Mouse (Mus musculus): Measurements from ENCODE around the gene Bzw1.

Bzw1 gene

DNA sequence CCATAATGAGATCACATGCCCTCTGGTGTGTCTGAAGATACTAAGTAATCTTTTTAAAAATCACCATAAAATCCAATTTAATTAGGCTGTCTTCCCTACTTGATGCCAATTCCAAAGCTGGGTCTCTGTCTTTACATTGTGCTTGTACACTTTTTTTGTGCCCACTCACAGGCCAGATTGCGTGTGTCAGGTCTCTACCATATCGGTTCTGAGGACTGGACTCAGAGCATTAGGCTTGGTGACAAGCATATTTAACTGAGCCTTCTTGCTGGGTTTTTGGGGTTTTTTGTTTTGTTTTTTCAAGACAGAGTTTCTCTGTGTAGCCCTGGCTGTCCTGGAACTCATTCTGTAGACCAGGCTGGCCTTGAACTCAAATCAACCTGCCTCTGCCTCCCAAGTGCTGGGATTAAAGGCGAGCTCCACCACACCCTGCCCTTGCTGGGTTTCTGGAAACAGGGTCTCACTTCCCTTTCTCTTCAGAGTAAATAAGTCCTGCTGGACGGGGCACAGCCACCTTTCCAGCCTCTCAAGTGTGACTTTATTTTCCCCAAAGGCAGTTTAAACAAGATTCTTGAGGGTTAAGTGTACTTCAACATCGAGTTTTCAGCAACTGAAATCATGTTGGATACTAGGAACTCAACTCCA, 17.0 kb downstream of the Bzw1 start:
- Histone ChIP-seq H3K27me3 (ENCODE audit: insufficient read depth, low read length) (no peaks in the 10 kb centered on the region), H3K4me3 (replicated peaks; ENCODE audit: low read length) (no peak overlapping the region), H3K9me3 (ENCODE audit: low read length) (no peaks in the 10 kb centered on the region), H3K36me3 (ENCODE audit: insufficient read depth, low read length) (peaks cover 94% of the 10 kb centered on the region), H3K4me1 (replicated peaks; ENCODE audit: low read depth, low read length) (peaks cover 33% of the 10 kb centered on the region)
- no peak for TF ChIP-seq CTCF (conservative IDR thresholded peaks at IDR 0.05; ENCODE audit: low read length)
- no peak for TF ChIP-seq NANOG (IDR thresholded peaks at IDR 0.05; ENCODE audit: borderline replicate concordance, low read length)
- TF ChIP-seq POU5F1 (IDR thresholded peaks at IDR 0.05; ENCODE audit: borderline replicate concordance, low read length): no peak

DNA sequence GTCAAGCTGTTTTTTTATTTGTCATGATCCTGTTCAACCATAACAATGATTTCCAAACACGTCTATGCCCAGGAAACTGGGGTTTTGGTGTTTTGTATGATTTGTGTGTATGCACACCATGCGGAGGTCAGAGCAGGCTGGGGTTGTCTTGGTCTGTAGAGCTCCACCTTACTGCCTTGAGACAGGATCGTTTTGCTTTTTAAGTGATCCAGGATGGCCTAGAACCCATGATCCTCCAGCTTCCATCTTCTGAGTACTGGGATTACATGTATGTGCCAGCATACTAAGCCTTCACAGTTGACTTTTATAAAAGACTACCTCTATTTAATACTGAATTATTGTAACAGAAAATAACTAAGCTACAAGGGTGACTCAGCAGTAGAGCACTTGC, 17.5 kb downstream of the Bzw1 start:
- Histone ChIP-seq H3K4me1 (replicated peaks; ENCODE audit: low read depth, low read length) (peaks cover 33% of the 10 kb centered on the region), H3K4me3 (replicated peaks; ENCODE audit: low read length) (no peak overlapping the region), H3K27me3 (ENCODE audit: insufficient read depth, low read length) (no peaks in the 10 kb centered on the region), H3K9me3 (ENCODE audit: low read length) (no peaks in the 10 kb centered on the region), H3K36me3 (ENCODE audit: insufficient read depth, low read length) (peaks cover 94% of the 10 kb centered on the region)
- TF ChIP-seq NANOG (IDR thresholded peaks at IDR 0.05; ENCODE audit: borderline replicate concordance, low read length): no peak
- TF ChIP-seq CTCF (conservative IDR thresholded peaks at IDR 0.05; ENCODE audit: low read length): no peak

DNA sequence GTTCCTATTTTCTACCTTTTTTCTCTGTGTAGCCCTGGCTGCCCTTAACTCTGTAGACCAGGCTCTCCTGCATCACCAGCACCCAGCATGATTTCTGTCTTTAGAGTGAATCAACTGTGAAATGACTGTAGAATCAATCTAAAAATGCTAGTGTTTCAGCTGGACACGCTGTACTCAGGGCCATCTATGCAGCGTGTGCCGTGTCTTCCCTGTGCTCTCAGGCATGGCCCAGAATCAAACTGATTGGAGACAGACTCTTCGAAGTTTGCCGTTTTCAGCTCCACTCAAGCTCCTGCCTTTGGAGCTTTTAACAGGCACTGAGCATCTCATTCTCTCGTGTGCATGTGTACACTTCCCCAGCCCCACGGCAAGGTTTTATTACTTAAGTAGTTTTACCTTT, 18.1 kb downstream of the Bzw1 start:
- Histone ChIP-seq H3K27me3 (ENCODE audit: insufficient read depth, low read length) (no peaks in the 10 kb centered on the region), H3K4me1 (replicated peaks; ENCODE audit: low read depth, low read length) (peaks cover 33% of the 10 kb centered on the region), H3K9me3 (ENCODE audit: low read length) (no peaks in the 10 kb centered on the region), H3K36me3 (ENCODE audit: insufficient read depth, low read length) (peaks cover 94% of the 10 kb centered on the region), H3K4me3 (replicated peaks; ENCODE audit: low read length) (no peak overlapping the region)
- TF ChIP-seq NANOG (IDR thresholded peaks at IDR 0.05; ENCODE audit: borderline replicate concordance, low read length): no peak
- TF ChIP-seq CTCF (conservative IDR thresholded peaks at IDR 0.05; ENCODE audit: low read length): no peak
- TF ChIP-seq POU5F1 (IDR thresholded peaks at IDR 0.05; ENCODE audit: borderline replicate concordance, low read length): no peak

DNA sequence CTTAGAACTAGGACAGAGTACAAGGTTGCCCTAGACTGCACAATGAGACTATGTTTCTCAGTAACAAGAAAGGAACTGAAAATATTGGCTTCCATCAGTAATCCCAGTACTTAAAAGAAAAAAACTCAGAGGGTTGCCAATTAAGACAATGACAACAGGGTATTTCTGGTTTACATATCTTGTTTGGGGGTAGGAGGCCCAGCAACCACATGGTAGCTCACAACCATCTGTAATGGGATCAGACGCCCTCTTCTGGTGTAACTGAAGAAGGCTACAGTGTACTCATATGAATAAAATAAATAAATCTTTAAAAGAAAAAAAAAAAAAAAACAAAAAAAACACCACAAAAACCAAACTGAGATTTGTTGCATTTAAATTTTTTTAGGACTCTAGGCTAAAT, 22.7 kb downstream of the Bzw1 start:
- no peaks in the 10 kb centered on the region for H3K9me3 ChIP-seq (ENCODE audit: low read length)
- TF ChIP-seq CTCF (conservative IDR thresholded peaks at IDR 0.05; ENCODE audit: low read length) (no peak), POU5F1 (IDR thresholded peaks at IDR 0.05; ENCODE audit: borderline replicate concordance, low read length) (no peak), NANOG (IDR thresholded peaks at IDR 0.05; ENCODE audit: borderline replicate concordance, low read length) (no peak)

DNA sequence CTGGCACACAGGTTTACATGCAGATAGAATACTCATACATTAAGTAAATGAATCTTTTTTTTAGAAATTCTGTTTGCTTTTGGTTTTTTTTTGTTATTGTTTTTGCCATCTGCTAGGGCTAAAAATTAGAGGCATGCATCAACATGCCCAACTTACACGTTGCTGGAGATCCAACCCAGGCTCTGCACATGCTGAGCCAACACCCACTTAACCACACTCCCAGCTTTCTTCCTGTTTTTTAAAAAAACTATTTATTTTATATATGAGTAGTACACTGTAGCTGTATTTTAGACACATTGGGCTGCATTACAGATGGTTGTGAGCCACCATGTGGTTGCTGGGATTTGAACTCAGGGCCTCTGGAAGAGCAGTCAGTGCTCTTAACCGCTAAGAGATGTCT, 23.4 kb downstream of the Bzw1 start:
- Histone ChIP-seq H3K9me3 (ENCODE audit: low read length) (no peaks in the 10 kb centered on the region), H3K4me3 (replicated peaks; ENCODE audit: low read length) (no peak overlapping the region), H3K27me3 (ENCODE audit: insufficient read depth, low read length) (no peaks in the 10 kb centered on the region), H3K36me3 (ENCODE audit: insufficient read depth, low read length) (peaks cover 94% of the 10 kb centered on the region), H3K4me1 (replicated peaks; ENCODE audit: low read depth, low read length) (peaks cover 47% of the 10 kb centered on the region)
- TF ChIP-seq NANOG (IDR thresholded peaks at IDR 0.05; ENCODE audit: borderline replicate concordance, low read length) (no peak), CTCF (conservative IDR thresholded peaks at IDR 0.05; ENCODE audit: low read length) (no peak), POU5F1 (IDR thresholded peaks at IDR 0.05; ENCODE audit: borderline replicate concordance, low read length) (no peak)

More for the DNA sequence above, 22.7 kb downstream of the Bzw1 start:
- Histone ChIP-seq H3K4me1 (replicated peaks; ENCODE audit: low read depth, low read length) (peaks cover 50% of the 10 kb centered on the region), H3K27me3 (ENCODE audit: insufficient read depth, low read length) (no peaks in the 10 kb centered on the region), H3K36me3 (ENCODE audit: insufficient read depth, low read length) (peaks cover 97% of the 10 kb centered on the region), H3K4me3 (replicated peaks; ENCODE audit: low read length) (no peak overlapping the region)

DNA sequence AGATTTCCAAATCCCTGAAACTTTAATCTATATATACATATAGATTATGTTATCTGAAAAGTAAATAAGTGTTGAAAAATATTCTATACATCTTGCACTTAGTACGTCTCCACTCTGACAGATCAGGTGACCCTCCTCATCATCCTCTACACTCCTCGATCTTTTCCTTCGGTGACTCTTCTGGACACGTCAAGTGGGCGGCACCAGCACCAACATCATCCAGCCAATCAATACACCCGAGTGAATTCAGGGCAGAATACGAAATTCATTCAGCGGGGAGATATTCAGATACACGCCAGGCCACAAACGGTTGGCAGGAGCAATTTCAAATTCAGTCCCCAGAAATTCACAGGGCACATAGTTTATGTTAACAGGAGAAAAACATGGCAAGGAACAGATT, 27.3 kb downstream of the Bzw1 start:
- peaks cover 69% of the 10 kb centered on the region for H3K36me3 ChIP-seq (ENCODE audit: insufficient read depth, low read length)
- peaks cover 55% of the 10 kb centered on the region for H3K4me1 ChIP-seq (replicated peaks; ENCODE audit: low read depth, low read length)
- H3K4me3 ChIP-seq (replicated peaks; ENCODE audit: low read length): no peak overlapping the region
- H3K9me3 ChIP-seq (ENCODE audit: low read length): no peaks in the 10 kb centered on the region
- TF ChIP-seq NANOG (IDR thresholded peaks at IDR 0.05; ENCODE audit: borderline replicate concordance, low read length) (no peak), POU5F1 (IDR thresholded peaks at IDR 0.05; ENCODE audit: borderline replicate concordance, low read length) (no peak), CTCF (conservative IDR thresholded peaks at IDR 0.05; ENCODE audit: low read length) (no peak)
- no peaks in the 10 kb centered on the region for H3K27me3 ChIP-seq (ENCODE audit: insufficient read depth, low read length)

DNA sequence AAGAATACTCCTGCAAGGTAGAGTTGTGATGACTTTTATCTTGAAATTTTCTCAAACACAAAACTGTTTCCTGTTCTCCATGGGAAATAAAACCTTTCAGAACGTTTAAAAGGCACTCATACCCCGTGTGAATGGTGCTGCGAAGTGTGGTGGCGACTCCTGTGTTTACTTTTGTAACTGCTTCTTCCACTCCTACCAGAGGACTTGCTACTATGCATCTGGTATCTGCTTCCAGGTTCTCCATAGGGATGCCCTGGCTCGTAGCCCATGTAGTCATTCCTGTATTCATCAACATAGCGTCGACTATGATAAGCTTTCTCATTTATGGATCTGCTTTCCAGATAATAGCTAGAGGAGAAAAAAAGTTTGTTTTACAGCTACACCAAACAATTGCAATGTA, 28.3 kb downstream of the Bzw1 start:
- Histone ChIP-seq H3K4me1 (replicated peaks; ENCODE audit: low read depth, low read length) (peaks cover 64% of the 10 kb centered on the region), H3K27me3 (ENCODE audit: insufficient read depth, low read length) (no peaks in the 10 kb centered on the region), H3K4me3 (replicated peaks; ENCODE audit: low read length) (no peak overlapping the region; the same call in 1 of the 2 replicates), H3K36me3 (ENCODE audit: insufficient read depth, low read length) (peaks cover 60% of the 10 kb centered on the region), H3K9me3 (ENCODE audit: low read length) (no peaks in the 10 kb centered on the region)
- TF ChIP-seq NANOG (IDR thresholded peaks at IDR 0.05; ENCODE audit: borderline replicate concordance, low read length) (no peak), POU5F1 (IDR thresholded peaks at IDR 0.05; ENCODE audit: borderline replicate concordance, low read length) (no peak), CTCF (conservative IDR thresholded peaks at IDR 0.05; ENCODE audit: low read length) (no peak)

DNA sequence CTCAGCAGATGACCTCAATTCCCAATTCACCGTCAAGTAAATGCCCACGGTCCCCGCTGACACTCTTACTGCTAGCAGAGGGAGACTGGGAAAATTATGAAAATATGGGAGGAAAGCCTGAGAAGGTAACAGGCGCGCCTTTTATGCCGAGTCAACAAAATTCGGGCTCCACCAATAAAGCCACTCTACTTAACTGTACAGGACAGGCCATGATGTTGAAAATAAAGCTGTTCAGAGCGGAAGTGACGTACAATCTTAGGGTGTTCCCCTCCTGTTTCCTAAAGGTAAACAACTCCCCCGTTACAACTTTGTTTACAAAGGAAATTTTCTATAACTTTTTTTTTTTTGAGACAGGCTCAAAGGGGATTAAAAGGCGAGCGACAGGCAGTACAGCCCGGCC, 30.2 kb downstream of the Bzw1 start:
- peak overlapping the region; percentile 99 for H3K4me3 ChIP-seq (replicated peaks; ENCODE audit: low read length)
- peaks cover 61% of the 10 kb centered on the region for H3K4me1 ChIP-seq (replicated peaks; ENCODE audit: low read depth, low read length)
- no peaks in the 10 kb centered on the region for H3K27me3 ChIP-seq (ENCODE audit: insufficient read depth, low read length)
- H3K9me3 ChIP-seq (ENCODE audit: low read length): no peaks in the 10 kb centered on the region
- H3K36me3 ChIP-seq (ENCODE audit: insufficient read depth, low read length): peaks cover 48% of the 10 kb centered on the region
- TF ChIP-seq NANOG (IDR thresholded peaks at IDR 0.05; ENCODE audit: borderline replicate concordance, low read length) (no peak), POU5F1 (IDR thresholded peaks at IDR 0.05; ENCODE audit: borderline replicate concordance, low read length) (no peak), CTCF (conservative IDR thresholded peaks at IDR 0.05; ENCODE audit: low read length) (no peak)
